Mouse (Mus musculus) brain, embryonic 14.5 days (tissue): ENCODE results near the gene Adamtsl4.
A peak's percentile ranks its signal among the peaks of the same experiment; 100 is the strongest.

Experiments
- CTCF ChIP-seq: fragments of 200-500 bp; IDR thresholded peaks from 2 replicates; pipeline ENCODE4 v1.5.1; 2012; ENCODE audit warnings: inconsistent platforms, mild to moderate bottlenecking, moderate library complexity, borderline replicate concordance; ENCODE audit not compliant: insufficient read depth, insufficient read length; ENCODE audit errors: extremely low read depth
- POLR2A ChIP-seq: fragments of 200-500 bp; IDR thresholded peaks from 2 replicates; pipeline ENCODE4 v1.6.1; 2012; ENCODE audit warnings: mild to moderate bottlenecking, inconsistent platforms, borderline replicate concordance; ENCODE audit not compliant: poor library complexity, insufficient read depth, insufficient read length, severe bottlenecking; ENCODE audit errors: extremely low read depth

DNA sequence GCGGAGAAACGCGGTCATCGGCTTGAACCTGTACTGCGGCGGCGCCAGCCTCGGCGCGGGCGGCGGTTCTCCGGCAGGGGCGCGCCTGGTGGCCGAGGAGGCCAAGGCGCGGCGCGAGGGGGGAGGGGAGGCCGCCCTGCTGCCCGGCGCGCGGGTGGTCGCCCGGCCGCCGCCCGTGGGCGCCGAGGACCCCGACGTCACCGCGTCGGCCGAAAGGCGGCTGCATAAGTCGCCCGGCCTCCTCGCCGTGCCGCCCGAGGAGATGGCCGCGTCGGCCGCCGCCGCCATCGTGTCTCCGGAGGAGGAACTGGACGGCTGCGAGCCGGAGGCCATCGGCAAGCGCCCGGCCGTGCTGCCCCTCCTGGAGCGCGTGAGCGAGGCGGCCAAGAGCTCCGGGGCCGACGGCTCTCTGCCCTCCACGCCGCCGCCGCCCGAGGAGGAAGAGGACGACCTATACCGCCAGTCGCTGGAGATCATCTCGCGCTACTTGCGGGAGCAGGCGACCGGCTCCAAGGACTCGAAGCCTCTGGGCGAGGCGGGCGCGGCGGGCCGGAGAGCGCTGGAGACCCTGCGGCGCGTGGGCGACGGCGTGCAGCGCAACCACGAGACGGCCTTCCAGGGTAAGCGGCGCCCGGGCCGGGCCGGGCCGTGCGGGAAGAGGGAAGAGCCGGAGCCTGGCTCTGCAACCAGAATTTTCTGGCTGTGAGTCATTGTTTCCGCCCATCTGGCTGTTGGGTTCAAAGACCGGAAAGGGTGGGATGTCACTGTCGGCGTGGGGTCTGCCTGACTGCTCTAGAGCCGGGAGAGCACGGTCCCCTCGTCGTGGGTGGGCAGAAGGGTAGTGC, 28.6 kb downstream of the Adamtsl4 start:
- TF ChIP-seq CTCF (no peak), POLR2A (peak; percentile 31; the same call in 1 of the 2 replicates)
